Mouse (Mus musculus) testis, adult 2 months (tissue): Measurements from ENCODE around the gene Stat2.

Source experiments
- CTCF ChIP-seq: fragments of 200-500 bp; IDR thresholded peaks from 2 replicates; pipeline ENCODE4 v1.5.1; 2012; ENCODE audit warnings: low read depth, mild to moderate bottlenecking, inconsistent platforms, low read length, moderate library complexity; ENCODE audit not compliant: control insufficient read depth, insufficient read depth, insufficient replicate concordance
- POLR2A ChIP-seq: fragments of 200-500 bp; IDR thresholded peaks from 2 replicates; pipeline ENCODE4 v1.6.1; 2012; ENCODE audit warnings: low read depth, mild to moderate bottlenecking, inconsistent platforms, low read length, moderate library complexity; ENCODE audit not compliant: control insufficient read depth

DNA sequence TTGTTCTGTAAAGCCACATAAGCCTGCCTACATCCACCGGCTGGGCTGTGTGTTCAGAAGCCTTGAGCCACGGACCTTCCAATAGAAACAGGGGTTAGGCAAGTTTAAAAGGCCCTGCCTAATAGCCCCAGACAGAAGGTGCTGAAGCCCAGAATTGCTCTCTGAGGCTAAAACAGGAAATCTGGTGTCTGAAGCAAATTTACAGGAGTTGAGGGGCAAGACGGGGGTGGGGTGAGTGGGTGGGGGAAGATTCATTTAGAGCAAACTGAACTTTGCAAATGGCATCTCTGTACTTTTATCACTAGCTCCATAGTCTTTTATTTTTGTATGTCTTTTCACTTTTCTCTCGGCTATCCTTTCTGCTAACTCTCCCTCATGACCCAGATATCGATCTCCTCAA lies 39.2 kb upstream of the Stat2 start:
- TF ChIP-seq POLR2A (no peak), CTCF (no peak)
